Mouse (Mus musculus) E14TG2a.4 (cell line): ENCODE measurements at regions not wholly inside any gene's neighbourhood (a gene's known extent, or its start where the extent isn't known, plus 50 kb on each side); places are given as distances from the start of the nearest gene placed in this dataset.

Source experiments
- CTCF ChIP-seq: conservative IDR thresholded peaks from 2 replicates; pipeline ENCODE4 v1.5.1; 2014; ENCODE audit warnings: low read length
- NANOG ChIP-seq: IDR thresholded peaks from 2 replicates; pipeline ENCODE4 v1.6.1; 2014; ENCODE audit warnings: borderline replicate concordance, low read length, mixed read lengths
- POU5F1 ChIP-seq: IDR thresholded peaks from 2 replicates; pipeline ENCODE4 v1.6.1; 2014; ENCODE audit warnings: low read length, borderline replicate concordance

GRCm38 (mm10) chr6:118327458-118327857, 91.8 kb downstream of the Bms1 start:
- TF ChIP-seq CTCF (peak; percentile 87), NANOG (no peak), POU5F1 (no peak)
